Mouse (Mus musculus) CH12.LX (cell line): ENCODE results near the gene Fdxacb1. TPM values are rescaled to one million over a fixed set of nuclear protein-coding genes. Genes with fewer than 3 reads are reported as not detected.

ENCODE experiments used
- DNase-seq: peaks from one replicate; pipeline ENCODE4 v3.0.0-alpha.2; 2013; ENCODE audit errors: extremely low read depth
- H3K27ac ChIP-seq: 2 replicates; pipeline ENCODE4 v1.5.1; 2012; ENCODE audit warnings: low read depth, mild to moderate bottlenecking, control low read depth, moderate library complexity; ENCODE audit not compliant: insufficient read depth
- H3K27me3 ChIP-seq: replicated peaks from 2 replicates; pipeline ENCODE3; 2012; ENCODE audit warnings: inconsistent platforms
- H3K36me3 ChIP-seq, 2 experiments: replicated peaks in 1 of 2; 2 replicates each; pipeline versions ENCODE3 to v1.6.1; 2012; ENCODE audit warnings: inconsistent platforms in 1 of 2, low read length in 1 of 2, mild to moderate bottlenecking in 1 of 2, mixed read lengths in 1 of 2, moderate library complexity in 1 of 2; ENCODE audit not compliant: control insufficient read depth in 1 of 2, insufficient read depth in 1 of 2
- H3K4me1 ChIP-seq, 2 experiments: 2 replicates each; pipeline ENCODE4 v1.6.1; 2012; ENCODE audit warnings: inconsistent platforms in 1 of 2, moderate library complexity in 1 of 2; ENCODE audit not compliant: insufficient read depth in 2 of 2, control insufficient read depth in 1 of 2
- H3K4me2 ChIP-seq: 2 replicates; pipeline ENCODE4 v1.6.1; 2012; ENCODE audit warnings: low read depth, mild to moderate bottlenecking, control low read depth; ENCODE audit not compliant: poor library complexity, insufficient read depth, severe bottlenecking
- H3K4me3 ChIP-seq, 3 experiments: fragments of 150-350 bp in 1 of 3; sonication (generic) in 1 of 3; replicated peaks in 1 of 3; 2 replicates each; pipeline versions ENCODE3 to v1.5.1; 2011 to 2012; ENCODE audit warnings: low read depth in 2 of 3, low read length in 2 of 3, mild to moderate bottlenecking in 2 of 3, moderate library complexity in 2 of 3, control low read depth in 1 of 3, improper control_type of control experiment in 1 of 3, inconsistent platforms in 1 of 3, mixed read lengths in 1 of 3; ENCODE audit not compliant: poor library complexity in 1 of 3
- H3K79me2 ChIP-seq: replicated peaks from 2 replicates; pipeline ENCODE4 v1.6.1; 2012; ENCODE audit warnings: mild to moderate bottlenecking, moderate library complexity; ENCODE audit not compliant: control insufficient read depth, poor library complexity, insufficient read depth, severe bottlenecking; ENCODE audit errors: extremely low read depth
- H3K9ac ChIP-seq: 2 replicates; pipeline ENCODE4 v1.6.1; 2012; ENCODE audit warnings: low read depth, mild to moderate bottlenecking, control low read depth, moderate library complexity; ENCODE audit not compliant: insufficient read depth
- H3K9me3 ChIP-seq: replicated peaks from 2 replicates; pipeline ENCODE3; 2012; ENCODE audit warnings: low read length, inconsistent platforms, mixed read lengths
- BHLHE40 ChIP-seq: IDR thresholded peaks from 2 replicates; pipeline ENCODE4 v1.6.1; 2011; ENCODE audit warnings: mild to moderate bottlenecking, low read depth, low read length, improper control_type of control experiment
- CHD2 ChIP-seq: IDR thresholded peaks from 2 replicates; pipeline ENCODE4 v1.6.1; 2011; ENCODE audit warnings: low read length, improper control_type of control experiment
- CTCF ChIP-seq, 2 experiments: IDR thresholded peaks in 1 of 2; conservative IDR thresholded peaks in 1 of 2; 2 replicates each; pipeline ENCODE4 v1.5.1; 2011 to 2012; ENCODE audit warnings: low read depth in 2 of 2, low read length in 2 of 2, improper control_type of control experiment in 1 of 2, inconsistent platforms in 1 of 2, mild to moderate bottlenecking in 1 of 2, moderate library complexity in 1 of 2
- ELF1 ChIP-seq: IDR thresholded peaks from 2 replicates; pipeline ENCODE4 v1.6.1; 2014; ENCODE audit warnings: low read depth, mild to moderate bottlenecking, inconsistent platforms, low read length, improper control_type of control experiment
- HCFC1 ChIP-seq: IDR thresholded peaks from 2 replicates; pipeline ENCODE4 v1.6.1; 2012; ENCODE audit warnings: low read depth, mild to moderate bottlenecking, inconsistent platforms, low read length, improper control_type of control experiment
- IRF4 ChIP-seq: IDR thresholded peaks from 2 replicates; pipeline ENCODE4 v1.6.1; 2014; ENCODE audit warnings: low read depth, mild to moderate bottlenecking, inconsistent platforms, low read length, improper control_type of control experiment
- JUN ChIP-seq: IDR thresholded peaks from 2 replicates; pipeline ENCODE4 v1.6.1; 2011; ENCODE audit warnings: low read depth, mild to moderate bottlenecking, low read length, improper control_type of control experiment, moderate library complexity; ENCODE audit not compliant: insufficient read depth
- JUND ChIP-seq: conservative IDR thresholded peaks from 2 replicates; pipeline ENCODE4 v1.6.1; 2011; ENCODE audit warnings: low read depth, low read length, improper control_type of control experiment
- KAT2A ChIP-seq: IDR thresholded peaks from 2 replicates; pipeline ENCODE4 v1.6.1; 2012; ENCODE audit warnings: low read length, improper control_type of control experiment, inconsistent platforms; ENCODE audit not compliant: insufficient replicate concordance
- MAX ChIP-seq: IDR thresholded peaks from 2 replicates; pipeline ENCODE4 v1.6.1; 2011; ENCODE audit warnings: low read length, improper control_type of control experiment
- MEF2A ChIP-seq: IDR thresholded peaks from 2 replicates; pipeline ENCODE4 v1.6.1; 2014; ENCODE audit warnings: low read depth, mild to moderate bottlenecking, inconsistent platforms, low read length, improper control_type of control experiment, borderline replicate concordance
- MXI1 ChIP-seq: IDR thresholded peaks from 2 replicates; pipeline ENCODE4 v1.6.1; 2011; ENCODE audit warnings: mild to moderate bottlenecking, low read depth, low read length, improper control_type of control experiment
- MYC ChIP-seq: IDR thresholded peaks from 2 replicates; pipeline ENCODE4 v1.6.1; 2011; ENCODE audit warnings: low read depth, mild to moderate bottlenecking, improper control_type of control experiment, low read length
- NELFE ChIP-seq: IDR thresholded peaks from 2 replicates; pipeline ENCODE4 v1.6.1; 2011; ENCODE audit warnings: low read depth, low read length, improper control_type of control experiment
- NRF1 ChIP-seq: IDR thresholded peaks from 2 replicates; pipeline ENCODE4 v1.6.1; 2014; ENCODE audit warnings: low read depth, mild to moderate bottlenecking, inconsistent platforms, low read length, improper control_type of control experiment, moderate library complexity
- POLR2A ChIP-seq: IDR thresholded peaks from 2 replicates; pipeline ENCODE4 v1.6.1; 2011; ENCODE audit warnings: low read depth, mild to moderate bottlenecking, improper control_type of control experiment, low read length
- RAD21 ChIP-seq: IDR thresholded peaks from 2 replicates; pipeline ENCODE4 v1.6.1; 2011; ENCODE audit warnings: low read depth, mild to moderate bottlenecking, low read length, improper control_type of control experiment, moderate library complexity
- SIN3A ChIP-seq: IDR thresholded peaks from 2 replicates; pipeline ENCODE4 v1.6.1; 2012; ENCODE audit warnings: low read length, improper control_type of control experiment, inconsistent platforms
- TBP ChIP-seq: conservative IDR thresholded peaks from 2 replicates; pipeline ENCODE4 v1.6.1; 2011; ENCODE audit warnings: low read depth, low read length, improper control_type of control experiment
- TCF12 ChIP-seq: IDR thresholded peaks from 2 replicates; pipeline ENCODE4 v1.6.1; 2014; ENCODE audit warnings: low read depth, mild to moderate bottlenecking, inconsistent platforms, low read length, improper control_type of control experiment
- UBTF ChIP-seq: IDR thresholded peaks from 2 replicates; pipeline ENCODE4 v1.6.1; 2012; ENCODE audit warnings: low read depth, mild to moderate bottlenecking, inconsistent platforms, low read length, improper control_type of control experiment, moderate library complexity
- dilution Hi-C: fragments of 300-500 bp; cut with MboI; formaldehyde crosslinking; loops from 2 replicates; pipeline ENCODE4 v1.14.3; 2020; ENCODE audit warnings: low sequenced_read_pairs; ENCODE audit not compliant: extremely low pct_unique_long_range_greater_than_20kb, extremely low pct_ligation_motif_present
- in situ Hi-C: fragments of 300-500 bp; cut with MboI; formaldehyde crosslinking; loops from 3 replicates; pipeline ENCODE4 v1.14.3; 2019; ENCODE audit warnings: low sequenced_read_pairs, low pct_ligation_motif_present, low pct_unique_long_range_greater_than_20kb, mixed read lengths
- polyA plus RNA-seq: library from polyadenylated mRNA; unstranded; fragments of >175 nt; gene quantifications from 2 replicates; pipeline ENCODE4 v1.2.1, GENCODE M21; 2012; ENCODE audit warnings: low read depth; ENCODE audit not compliant: insufficient read length
- total RNA-seq, 2 experiments: library from RNA; depleted of rRNA; stranded (reverse); fragments of 300-350 nt in 1 of 2; fragments of >200 nt in 1 of 2; gene quantifications; 2 replicates each; pipeline ENCODE4 v1.2.3; 2012 to 2014

Fdxacb1 gene
- total and polyA plus RNA-seq, 3 experiments: 5.6 to 9.5 (median 8.5) TPM

- TF ChIP-seq RAD21 (no peak), CTCF (conservative IDR thresholded peaks at IDR 0.05 in 1 of 2, IDR thresholded peaks at IDR 0.05 in 1 of 2; ENCODE audit: low read depth in 2 of 2, low read length in 2 of 2) (no peak), JUN (0 out of 2 replicates have a peak, but pooled peaks have one; percentile 8), TCF12 (no peak), NRF1 (no peak), UBTF (no peak), MEF2A (0 out of 2 replicates have a peak, but pooled peaks have one; percentile 35), HCFC1 (no peak), KAT2A (no peak)
Measured at GRCm38 (mm10) chr9:50774026-50774462, 6.0 kb downstream of the Fdxacb1 start (continued).

- peaks cover 4% of the 10 kb centered on the region for H3K79me2 ChIP-seq
- dilution Hi-C loops: no loop called here
- H3K27me3 ChIP-seq: no peaks in the 10 kb centered on the region
- TF ChIP-seq MYC (0 out of 2 replicates have a peak, but pooled peaks have one; percentile 42), JUN (no peak), POLR2A (peak; percentile 59), JUND (no peak), SIN3A (peak; percentile 62; the same call in 1 of the 2 replicates), NRF1 (peak; percentile 75), ELF1 (peak; percentile 44; the same call in 1 of the 2 replicates), MAX (0 out of 2 replicates have a peak, but pooled peaks have one; percentile 25), CHD2 (no peak), NELFE (0 out of 2 replicates have a peak, but pooled peaks have one; percentile 24), TBP (peak; percentile 67), BHLHE40 (no peak), HCFC1 (peak; percentile 79), IRF4 (peak; percentile 62), MXI1 (peak; percentile 56)
- H3K9ac ChIP-seq: peak within 1 kb of the TSS; percentile 95
- DNase-seq: peak; percentile 85
- H3K4me1 ChIP-seq: peaks cover 3 to 14% of the 10 kb centered on the region in 2 experiments; a peak in 3 of 4 replicates
- no peaks in the 10 kb centered on the region for H3K9me3 ChIP-seq
- H3K27ac ChIP-seq: peak within 1 kb of the TSS; percentile 83
- H3K36me3 ChIP-seq: peaks cover 18 to 47% of the 10 kb centered on the region in 2 experiments
- H3K4me3 ChIP-seq: peak within 1 kb of the TSS; percentile 76 to 89 (median 80)
- in situ Hi-C loops: no loop called here
- peak within 1 kb of the TSS; percentile 100 for H3K4me2 ChIP-seq
Measured at GRCm38 (mm10) chr9:50774991-50775612, 7.1 kb downstream of the Fdxacb1 start, which contains the start of the genes Alg9 and 1110032A03Rik. Gene Alg9, plus strand, starts transcription at chr9:50775019. Gene 1110032A03Rik, minus strand, starts transcription at chr9:50775520.
